Mouse (Mus musculus) right cerebral cortex, postnatal 36 days (tissue): ENCODE data around the gene Chrm4.
A peak's percentile ranks its signal among the peaks of the same experiment; 100 is the strongest.

Source experiments
- DNase-seq, 2 experiments: peaks; one replicate each; pipeline ENCODE4 v3.0.0; 2022; ENCODE audit warnings: low spot score in 2 of 2, mixed read lengths in 1 of 2

Gene Chrm4

DNA sequence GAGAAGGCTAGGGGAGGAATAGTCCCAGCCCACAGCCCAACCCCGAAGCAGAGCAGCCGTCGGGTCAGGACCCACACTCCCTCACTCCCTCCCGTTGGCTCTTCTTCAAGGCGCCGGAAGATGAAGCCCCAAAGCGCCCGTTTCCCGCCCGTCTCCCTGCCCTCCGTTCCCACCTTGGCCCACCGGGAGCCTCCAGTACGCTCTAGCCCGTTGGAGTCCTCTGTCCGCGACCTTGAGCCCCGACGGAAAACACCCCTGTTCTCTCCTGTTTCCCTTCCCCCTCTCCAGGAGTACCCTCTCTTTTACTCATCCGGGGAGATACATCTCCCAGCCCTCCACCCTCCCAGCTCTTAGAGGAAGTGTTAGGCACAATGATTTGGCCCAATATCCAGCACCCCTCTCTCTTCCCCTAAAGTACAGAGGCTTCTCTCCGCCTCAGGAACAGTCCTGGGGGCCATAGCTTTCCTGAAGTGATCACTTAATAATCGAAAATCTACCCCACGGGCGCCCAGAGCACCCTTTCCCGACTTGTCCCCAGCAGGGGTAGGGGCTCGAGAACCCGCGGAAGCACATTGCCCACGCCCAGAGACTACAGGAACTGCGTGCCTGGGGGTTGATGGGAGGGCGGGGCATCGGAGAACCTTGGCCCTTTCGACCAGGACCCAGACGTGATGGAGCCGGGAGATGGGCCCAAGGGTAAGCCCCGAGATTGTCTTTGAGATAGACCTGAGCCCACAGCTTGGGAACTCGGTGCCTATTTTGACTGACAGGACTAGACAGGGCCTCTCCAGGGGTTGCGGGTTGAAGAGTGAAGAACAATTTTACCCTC, 4.2 kb upstream of the Chrm4 start:
- no peak for DNase-seq

DNA sequence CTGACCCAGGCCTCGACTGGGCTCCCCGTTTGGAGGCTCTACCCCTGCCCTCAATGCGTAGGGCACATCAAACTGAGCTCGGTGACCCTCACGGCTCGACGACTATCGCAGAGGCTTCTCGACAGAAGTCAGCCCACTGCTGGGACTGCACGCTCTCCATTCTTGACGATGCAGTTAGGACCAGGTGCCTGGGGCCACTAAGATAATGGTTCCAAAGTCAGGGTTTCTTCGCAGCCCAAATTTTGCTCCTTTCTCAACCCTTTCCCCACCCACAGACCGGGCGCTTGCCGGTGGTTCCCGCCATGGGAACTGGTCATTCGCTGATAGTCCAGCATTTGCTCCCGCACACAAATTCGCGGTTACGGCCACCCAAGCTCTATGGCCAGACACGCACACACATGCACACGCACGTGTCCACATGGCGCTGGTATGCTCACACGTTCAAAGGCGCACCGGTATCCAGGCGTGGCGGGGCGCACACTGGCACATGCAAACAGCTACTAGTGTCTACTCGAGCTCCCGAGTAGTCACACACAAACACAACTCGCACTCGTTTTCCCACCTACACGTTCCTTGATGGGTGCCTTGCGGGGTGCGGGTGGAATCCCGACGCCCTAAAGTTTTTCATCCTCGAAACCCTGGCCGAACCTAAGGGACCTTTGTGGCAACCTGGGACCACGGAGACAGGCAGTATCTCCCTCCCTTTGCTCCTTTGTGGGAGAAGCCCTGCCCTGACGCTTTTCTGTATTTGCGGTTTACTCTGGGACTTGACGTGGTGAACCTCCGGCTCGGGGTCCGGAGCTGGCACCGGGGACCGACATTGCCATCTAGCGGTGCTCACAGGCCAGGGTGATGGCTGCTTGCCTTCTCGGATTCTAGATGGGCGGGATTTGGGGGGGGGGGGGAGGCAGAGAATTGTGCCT, 3.4 kb upstream of the Chrm4 start:
- DNase-seq, result no peak

DNA sequence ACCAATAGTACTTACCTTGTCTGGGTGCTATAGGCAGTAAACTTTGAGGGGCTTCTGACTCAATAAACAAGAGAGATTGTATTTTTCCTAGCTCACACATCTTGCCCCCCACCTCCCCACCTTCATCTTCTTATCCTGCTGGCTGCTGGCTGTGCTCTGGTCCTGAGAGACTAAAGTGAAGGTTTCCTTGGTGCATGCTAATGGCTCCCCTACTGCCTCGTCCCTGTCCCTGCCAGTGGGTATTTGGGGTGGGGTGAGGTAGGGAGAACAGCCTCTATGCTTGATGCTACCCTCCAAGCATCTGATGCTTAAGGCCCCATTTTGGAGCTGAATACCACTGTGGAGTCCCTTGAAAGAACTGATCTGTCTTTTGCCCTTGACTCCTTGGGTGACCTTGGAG, 2.3 kb upstream of the Chrm4 start:
- no peak for DNase-seq

DNA sequence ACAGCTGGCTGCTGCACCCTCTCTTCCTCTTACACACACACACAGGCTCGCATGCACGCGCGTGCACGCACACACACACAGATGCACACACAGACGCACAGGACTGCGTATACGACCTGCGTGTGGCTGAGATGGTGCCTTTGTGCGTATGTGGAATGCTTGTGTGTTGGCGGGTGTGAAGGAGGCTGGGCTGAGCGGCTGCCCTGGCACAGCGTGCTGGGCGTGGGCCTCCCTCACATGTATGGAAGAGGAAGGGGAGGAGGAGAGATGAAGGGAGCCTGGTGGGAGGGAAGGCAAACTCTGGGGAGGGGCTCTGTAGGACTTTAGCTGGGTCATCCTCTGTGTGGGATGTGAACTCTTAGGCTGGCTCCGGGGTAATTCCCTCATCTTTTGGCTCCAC, 1.6 kb upstream of the Chrm4 start:
- peak; percentile 79 to 87 for DNase-seq

DNA sequence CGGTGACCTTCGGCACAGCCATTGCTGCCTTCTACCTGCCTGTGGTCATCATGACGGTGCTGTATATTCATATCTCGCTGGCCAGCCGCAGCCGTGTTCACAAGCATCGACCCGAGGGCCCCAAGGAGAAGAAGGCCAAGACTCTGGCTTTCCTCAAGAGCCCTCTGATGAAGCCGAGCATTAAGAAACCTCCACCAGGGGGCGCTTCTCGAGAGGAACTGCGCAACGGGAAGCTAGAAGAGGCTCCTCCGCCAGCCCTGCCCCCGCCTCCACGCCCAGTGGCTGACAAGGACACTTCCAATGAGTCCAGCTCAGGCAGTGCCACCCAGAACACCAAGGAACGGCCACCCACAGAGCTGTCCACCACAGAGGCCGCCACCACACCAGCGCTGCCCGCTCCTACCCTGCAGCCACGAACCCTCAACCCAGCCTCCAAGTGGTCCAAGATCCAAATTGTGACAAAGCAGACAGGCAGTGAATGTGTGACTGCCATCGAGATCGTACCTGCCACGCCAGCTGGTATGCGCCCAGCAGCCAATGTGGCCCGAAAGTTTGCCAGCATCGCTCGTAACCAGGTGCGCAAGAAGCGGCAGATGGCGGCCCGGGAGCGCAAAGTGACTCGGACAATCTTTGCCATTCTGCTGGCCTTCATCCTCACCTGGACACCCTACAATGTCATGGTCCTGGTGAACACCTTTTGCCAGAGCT, 931 bp downstream of the Chrm4 start:
- DNase-seq, result peak in 1 of 2 experiments; percentile 74

DNA sequence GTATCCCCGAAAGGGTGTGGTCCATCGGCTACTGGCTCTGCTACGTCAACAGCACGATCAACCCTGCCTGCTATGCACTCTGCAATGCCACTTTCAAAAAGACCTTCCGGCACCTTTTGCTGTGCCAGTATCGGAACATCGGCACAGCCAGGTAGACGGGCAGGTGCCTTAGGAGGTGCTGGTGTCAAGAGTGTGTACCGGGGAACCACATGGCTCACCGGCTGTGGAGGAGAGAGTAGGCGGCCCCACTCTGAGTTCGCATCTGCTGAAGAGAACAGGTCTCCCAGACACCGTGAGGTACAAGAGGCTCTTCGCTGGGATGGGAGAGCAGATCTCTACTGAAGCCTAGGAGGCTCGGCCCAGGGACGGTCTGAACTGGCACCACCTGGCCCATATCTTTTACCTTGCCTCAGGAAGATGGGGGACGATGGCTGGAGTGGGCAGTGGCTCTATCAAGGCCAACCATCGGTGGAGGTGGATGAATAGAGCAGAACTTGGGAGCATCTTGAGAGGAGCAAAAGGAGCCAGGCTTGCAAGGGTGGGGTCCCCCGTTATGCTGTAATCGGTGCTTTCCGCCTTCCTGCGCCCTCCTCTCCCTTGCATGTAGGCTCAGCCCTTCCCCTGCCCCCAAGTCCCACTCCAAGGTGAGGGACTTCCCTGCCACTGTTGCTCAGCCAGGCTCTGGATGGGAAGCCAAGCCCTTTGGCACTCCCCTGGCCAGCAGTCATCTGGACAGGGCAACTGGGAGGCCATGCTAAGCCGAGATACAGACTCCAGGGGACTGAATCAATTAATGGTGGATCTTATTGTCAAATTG, 1.7 kb downstream of the Chrm4 start:
- no peak for DNase-seq

DNA sequence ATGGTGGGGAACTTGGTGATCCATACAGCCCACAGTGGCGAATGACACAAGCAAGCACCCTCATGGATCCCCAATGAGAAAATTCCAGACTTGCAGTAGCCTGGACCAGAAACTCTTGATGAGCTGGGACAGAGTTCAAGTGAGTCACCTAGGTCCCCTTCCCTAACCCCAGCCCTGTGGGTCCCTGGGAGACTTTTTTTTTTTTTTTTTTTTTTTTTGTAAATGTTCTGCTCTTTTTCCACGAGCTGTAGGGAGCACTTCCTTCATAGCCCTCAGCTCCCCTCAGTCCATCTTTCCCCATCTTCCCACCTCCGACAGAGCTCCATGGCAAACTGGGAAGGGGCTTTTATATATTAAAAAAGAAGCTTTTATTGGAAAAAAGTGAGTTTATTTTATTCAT, 2.4 kb downstream of the Chrm4 start:
- DNase-seq, result no peak

DNA sequence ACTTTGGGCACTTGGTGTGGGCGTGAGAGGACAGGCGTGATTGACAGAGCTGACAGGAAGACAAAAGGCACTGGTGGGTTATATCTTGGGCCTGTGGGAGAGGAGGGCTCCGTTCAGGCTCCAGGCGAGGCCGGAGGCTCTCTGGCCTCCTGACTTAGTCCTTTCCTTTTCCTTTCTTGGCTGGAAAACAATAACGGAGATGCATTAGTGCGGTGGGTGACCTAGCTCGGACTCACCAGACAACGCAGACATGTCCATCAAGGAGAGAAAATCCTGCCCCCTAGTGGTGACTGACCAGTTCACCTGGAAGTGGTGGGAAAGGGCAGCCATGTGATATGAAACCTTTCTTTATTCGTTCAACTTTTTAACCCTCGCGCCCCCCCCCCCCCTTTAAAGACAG, 2.9 kb downstream of the Chrm4 start:
- no peak for DNase-seq

DNA sequence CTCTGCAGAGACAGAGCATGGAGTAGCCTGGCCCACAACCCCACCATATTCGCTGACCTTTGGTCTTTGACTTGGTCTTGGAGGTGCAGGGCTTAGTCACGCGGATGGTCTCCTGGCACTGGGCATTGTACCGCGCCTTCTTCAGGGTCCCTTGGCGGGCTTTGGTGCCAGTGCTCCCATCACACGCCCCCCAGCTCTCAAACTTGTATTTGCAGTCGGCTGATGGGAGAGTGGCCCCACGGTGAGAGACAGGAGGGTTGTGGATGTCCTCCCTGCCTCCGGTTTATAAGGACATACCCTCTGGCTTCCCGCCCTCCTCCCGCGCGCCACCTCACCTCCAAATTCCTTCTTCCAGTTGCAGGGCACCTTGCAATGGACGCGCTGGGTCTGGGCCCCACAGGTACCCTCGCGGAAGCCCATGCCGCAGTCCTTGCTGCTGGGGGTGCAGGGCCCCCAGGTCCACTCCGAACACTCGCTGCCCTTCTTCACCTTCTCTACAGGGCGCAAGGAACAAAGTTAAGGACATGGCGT, 3.8 kb downstream of the Chrm4 start:
- DNase-seq, result no peak

DNA sequence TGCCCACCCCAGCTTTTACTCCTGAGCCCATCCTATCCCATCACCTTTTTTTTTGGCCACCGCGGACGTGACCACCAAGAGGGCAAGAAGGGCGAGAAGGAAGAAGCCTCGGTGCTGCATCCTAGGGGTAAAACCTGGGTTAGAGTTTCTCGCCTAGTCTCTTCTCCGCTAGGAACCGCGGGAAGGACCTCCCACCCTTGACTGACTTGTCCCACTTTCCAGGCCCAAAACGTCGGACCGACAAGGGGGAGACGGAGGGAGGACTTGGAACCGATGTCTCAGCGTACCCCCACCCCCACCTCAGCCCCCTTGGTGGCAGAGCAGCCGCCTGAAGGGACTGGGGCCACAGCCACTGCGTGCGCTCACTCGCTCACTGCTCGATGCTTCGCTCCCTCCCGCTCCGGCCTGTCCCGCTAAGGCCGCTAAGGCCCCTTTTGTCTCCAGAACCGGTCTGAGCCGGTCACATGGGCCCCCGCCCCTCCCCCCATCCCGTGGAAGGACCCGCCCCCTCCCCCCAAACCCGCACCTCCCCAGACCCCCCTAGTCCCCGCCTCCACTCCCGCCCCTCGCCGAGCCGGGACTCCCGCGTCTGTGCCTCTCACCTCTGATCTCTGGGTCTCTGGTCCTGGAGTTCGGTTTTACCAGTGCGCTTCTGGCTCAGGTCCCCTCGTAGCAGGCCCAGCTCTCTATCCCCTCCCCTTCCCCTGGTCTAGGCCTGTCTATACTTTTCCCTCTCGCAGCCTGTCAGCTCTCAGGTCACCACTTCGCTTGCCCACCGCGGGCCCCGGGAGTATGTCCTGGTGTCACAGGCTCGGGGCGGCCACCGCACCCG, 4.5 kb downstream of the Chrm4 start:
- DNase-seq, result no peak

DNA sequence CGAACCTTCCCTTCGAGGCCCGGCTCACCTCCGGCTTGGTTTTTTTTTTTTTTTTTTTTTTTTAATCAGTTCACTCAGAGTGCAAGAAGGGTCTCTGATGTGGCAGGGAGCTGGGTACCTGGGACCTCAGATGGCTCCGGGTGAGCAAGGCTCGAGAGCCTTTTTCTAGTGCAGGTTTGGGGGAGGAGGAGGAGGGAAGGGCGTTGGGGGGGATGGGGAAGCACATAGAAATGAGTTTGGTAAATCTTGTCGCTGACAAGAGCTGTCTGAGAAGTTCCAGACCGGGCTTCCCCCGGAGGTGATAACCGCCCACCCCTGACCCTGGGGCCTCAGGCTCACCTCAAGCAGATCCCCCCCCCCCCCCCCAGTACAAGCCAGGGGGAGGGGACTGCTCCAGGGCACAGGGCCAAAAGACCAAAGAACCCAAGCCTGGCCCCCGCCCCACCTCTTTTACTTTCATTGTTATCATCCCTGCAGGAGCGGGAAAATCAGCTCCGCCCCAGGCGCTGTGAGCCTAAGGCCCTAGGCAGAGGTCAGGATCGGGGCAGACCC, 5.2 kb downstream of the Chrm4 start, which contains the start of gene Mdk:
TSS of gene Mdk (minus strand) at position 138 of the 552 bp plus-strand sequence.
- no peak for DNase-seq

DNA sequence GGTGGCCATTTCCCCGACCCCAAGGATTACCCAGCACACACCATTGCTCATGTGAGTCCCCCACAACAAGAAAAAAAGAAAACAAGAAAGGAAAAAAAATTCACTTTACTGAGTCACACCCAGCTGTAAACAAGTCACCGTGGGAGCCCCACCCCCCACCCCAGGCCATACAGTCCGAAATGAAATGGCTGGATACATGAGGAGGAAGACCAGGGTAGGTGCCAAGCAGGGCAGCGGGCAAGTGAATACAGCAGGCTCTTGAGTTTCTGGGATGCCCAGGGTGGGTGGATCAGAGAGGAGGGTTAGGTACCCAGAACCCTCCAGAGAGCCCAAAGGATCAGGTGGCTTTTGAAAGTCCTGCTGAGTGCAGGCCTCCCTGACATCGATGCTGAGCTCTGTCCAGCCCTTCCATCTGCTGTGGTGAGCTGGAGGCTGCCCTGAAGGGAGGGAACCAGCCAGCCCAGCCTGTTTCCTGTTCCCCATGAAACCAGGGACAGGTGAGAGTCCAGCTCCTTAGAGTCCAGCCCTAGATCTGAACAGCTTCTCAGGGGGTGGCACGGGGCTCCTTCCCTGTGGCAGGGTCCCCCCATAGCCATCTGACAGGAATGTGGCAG, 5.8 kb downstream of the Chrm4 start:
- DNase-seq, result no peak

DNA sequence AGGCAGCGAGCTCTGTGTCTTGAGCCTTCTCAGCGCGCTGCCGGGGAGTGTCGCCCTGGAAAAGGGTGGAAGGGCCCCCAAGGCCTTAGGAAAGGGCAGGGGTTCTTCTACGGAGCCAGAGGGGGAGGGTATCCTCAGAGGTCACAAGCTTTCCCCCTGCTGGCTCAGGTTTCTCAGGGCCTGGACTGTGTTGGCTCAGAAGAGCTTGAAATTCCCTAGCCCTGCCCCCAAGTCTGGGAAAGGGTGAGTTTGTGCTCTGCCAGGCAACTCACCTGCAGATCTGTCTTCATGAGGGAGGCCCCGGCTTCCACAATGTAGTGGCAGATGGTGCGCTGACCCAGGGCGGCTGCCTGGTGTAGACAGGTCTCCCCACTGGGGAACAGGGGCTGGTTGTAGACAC, 6.4 kb downstream of the Chrm4 start:
- DNase-seq, result no peak

DNA sequence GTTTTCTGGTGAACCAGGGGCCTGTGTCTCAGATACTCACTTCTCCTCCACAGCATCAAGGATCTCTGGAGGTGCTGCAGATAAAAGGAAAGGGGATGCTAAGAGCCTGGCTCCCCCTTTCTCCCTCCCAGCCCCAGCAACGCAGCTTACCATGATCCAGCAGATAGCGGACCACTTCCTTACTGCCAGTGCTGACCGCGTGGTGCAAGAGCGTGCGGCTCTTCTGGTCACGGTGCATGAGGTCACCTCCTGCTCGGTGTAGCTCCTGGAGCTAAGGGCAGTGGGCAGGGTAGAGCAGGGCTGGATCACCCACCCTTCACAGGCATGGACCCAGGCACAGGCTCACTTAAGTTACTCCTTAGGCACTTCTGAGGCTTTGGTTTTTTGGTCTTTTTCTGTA, 7.0 kb downstream of the Chrm4 start:
- peak in 1 of 2 experiments; percentile 2 for DNase-seq

DNA sequence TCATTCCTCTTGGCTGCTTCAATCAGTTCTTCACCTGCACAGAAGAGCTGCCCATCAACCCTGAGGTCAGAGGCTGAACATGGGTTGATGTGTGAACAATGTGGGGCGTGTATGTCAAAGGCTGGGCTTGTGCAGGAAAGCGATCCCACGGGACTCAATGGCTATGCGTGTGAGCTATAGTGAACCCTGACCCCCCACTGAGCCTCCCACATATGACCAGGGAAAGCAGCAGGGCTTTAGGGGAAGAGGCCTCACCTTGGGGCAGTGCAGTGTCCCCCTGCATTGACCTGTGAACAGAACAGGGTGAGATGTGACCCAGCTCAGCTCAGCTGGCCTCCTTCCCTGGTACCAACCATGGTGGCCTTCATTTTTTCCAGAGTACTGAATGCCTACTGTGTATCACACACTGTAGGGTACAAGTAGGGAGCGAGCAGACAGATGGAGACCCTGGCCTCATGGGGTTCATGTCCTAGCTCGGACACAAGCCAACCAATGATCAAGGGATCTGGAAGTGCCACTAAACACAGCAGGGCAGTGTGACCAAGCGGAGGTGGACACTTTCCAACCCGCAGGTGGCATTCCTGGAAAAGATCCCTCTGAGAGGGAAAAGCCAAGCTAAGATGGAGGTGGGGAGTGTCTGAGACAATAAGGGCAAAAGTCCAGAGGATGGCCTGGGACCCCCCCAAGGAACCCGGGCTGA, 7.9 kb downstream of the Chrm4 start:
- DNase-seq, result peak in 1 of 2 experiments; percentile 5

DNA sequence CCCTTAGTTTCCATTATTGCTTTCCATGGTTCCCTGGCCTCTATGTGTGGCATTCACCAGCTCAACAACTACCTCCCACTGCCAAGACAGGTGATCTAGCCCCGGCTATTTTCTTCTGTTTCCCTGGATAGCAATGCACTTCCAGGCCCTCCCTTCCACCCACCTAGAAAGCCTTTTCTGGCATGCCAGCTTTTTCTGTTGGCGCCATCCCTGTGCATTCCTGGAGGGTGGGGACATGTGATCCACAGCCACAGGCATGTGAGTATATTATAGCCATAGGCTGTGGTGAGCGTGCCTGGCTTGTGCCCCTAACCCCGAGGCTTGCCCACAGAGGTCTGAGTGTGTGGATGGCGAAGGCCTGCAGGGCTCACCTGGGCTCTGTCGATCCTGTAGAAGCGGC, 9.1 kb downstream of the Chrm4 start:
- peak in 1 of 2 experiments; percentile 81 for DNase-seq

DNA sequence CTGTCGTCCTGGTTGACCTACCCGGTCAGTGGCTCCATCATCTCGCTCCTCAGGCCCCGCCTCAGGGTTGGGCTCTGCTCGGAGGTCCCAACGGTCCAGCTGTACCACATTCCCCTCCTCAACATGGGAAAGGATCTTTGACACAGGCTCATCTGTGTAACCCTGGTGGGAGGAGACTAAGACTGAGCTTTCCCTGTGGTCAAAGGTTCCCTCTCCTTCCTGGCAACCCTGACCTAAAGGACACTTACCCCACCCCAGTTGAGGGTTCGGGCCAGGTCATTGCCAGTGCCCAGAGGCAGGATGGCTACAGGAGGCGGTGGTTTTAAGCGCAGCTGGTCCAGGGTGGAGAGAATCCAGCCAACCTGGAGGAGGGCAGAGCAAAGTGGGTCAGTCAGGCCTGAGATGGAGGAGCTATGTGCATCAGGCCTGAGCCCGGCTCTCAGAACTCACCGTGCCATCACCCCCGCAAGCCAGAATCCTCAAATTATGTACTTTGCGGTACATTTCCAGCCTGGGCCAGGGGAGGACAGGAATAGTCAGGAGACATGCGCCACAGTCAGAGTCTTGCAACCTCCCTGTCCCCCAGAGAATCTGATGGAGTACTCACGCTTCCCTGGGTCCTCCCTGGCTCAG, 12.4 kb downstream of the Chrm4 start:
- no peak for DNase-seq

DNA sequence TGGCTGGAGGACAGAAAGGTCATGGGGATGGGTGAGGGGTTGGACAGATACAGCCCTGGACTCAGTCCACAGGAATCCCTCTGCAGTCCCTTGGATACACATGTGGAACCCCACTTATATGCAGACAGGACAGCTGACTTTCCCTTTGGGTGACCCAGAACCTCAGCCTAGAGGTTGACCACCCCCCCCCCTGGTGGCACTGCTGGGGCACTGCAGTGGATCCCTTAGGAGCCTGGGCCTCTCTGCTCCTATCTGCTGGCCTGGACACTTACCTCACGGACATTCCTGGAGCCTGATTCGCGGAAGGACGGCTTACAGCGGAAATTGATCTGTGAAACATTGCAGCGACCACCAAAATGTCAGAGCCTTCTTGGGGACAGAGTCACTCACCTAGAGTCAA, 15.3 kb downstream of the Chrm4 start:
- no peak for DNase-seq
